Mouse (Mus musculus): ENCODE measurements around the gene Ldb2.

The Ldb2 gene

DNA sequence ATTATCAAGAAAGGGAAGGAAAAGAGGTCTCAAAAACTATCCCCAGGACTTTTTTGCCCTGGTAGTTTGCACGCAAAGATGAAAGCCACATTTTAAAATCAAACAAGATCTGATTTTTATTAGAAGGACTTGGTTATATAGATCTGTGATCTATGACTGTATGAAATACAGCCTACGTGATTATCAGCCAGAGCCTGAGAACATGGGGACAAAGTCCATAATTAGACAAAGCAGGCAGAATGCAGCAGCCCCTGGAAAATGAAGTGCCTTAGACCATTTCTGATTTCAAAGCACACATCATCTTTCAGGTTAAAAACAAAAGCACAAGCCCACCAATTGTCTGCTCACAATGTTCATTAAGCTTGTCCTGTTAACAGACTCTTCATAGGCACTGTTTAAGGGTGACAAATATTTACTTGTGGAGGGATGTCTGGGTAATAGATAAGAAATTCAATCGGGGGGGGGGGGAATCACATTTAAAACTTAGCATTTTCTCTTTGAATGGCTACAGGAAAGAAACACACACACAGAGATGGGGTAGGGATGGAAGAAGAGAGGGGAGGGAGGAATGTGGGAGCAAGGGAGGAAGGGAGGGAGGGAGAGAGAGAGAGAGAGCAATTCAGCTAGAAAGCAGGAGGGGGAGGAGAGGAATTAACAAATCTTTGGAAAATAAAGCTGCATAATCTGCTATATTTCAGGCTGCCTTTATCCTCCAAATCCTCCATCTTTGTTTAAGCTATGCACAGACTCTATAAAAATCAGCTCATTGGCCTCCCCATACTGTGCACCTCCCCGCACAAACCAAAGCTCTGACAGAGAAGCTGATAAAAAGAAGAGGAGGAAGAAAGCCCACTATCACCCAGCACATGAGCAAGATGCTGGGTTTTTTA is 153.3 kb downstream of the Ldb2 start:
- no peak for DNase-seq (ENCODE audit: low spot score in 2 of 2)

DNA sequence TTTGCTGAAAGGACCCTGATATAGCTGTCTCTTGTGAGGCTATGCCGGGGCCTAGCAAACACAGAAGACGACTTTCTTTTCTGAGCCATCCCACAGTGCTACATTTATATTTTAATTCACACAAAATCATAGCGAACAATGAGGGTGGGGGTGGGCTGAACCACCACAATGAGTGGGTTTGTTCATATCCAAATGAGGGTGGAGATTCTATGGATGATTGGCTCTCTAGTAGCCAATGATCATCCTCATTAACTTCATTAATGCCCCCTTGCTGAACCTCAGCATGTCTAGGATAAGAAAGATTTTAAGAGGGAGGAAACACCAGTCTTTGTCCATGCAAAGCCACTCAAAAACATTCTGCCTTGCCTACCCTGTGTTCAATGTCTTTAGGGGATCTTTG is 156.4 kb downstream of the Ldb2 start:
- DNase-seq (ENCODE audit: low spot score in 2 of 2), result no peak

DNA sequence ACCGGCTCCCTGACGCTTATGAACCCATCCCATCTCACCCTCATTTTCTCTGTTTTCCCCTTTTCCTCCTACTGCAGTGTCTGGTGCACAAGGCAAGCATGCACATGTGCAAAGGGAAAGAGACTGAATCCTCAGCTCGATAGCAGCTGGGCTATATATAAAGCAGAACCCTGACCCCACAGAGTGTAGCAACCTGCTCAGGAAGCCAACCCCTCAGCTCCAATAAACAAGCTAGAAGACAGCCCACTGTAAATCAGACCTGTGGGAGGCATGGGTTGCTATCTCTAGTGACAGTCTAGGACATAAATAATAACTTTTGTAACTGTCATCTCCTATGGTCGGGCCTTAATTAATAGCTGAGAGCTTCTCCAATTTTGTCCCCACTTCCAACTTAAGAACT is 158.4 kb downstream of the Ldb2 start:
- no peak for DNase-seq (ENCODE audit: low spot score in 2 of 2)

DNA sequence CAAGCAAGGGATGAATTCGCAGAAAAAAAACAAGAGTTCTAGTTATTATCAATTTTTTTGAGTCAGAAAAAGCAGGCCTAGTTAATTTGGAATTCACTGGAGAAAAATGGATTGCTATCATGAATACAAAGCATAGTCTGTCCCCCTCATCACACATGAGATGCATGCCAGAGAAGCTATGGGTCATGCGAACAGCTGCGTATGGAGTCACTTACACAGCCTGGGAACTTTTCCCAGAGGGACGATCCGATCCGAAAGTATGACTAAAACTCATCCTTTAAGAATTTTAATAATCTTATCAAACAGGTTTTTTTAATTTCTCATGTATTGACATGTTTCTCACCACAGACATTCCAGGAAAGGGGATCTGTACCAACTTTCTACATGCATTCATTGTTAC is 163.9 kb downstream of the Ldb2 start:
- DNase-seq (ENCODE audit: low spot score in 2 of 2), result no peak

DNA sequence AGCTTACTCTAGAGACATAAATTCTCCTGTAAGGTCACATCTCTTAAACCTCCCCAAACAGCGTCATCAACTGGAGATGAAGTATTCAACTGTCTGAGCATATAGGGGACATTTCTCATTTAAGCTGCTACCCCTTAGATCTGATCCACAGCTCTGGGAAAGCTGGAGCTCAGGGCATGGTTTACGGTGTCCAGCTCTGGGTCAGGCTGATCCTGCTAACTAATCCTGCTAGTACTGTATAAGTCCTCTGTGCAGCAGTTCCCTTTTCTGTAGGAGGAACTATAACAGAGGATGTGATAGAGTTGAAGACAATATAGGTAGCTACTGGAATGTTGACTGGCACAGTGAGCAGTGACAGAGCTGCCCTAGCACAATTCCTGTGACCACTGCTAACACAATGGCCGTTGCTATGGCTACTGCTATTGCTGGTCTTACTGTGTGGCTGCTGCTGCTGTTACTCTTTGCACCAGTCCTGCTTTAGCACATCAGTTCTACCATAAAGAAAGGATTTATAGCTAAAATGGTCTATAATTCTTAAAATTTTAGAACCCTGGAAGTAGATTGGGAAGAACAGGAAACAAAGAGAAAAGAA is 170.3 kb downstream of the Ldb2 start:
- DNase-seq (ENCODE audit: low spot score in 2 of 2), result no peak

DNA sequence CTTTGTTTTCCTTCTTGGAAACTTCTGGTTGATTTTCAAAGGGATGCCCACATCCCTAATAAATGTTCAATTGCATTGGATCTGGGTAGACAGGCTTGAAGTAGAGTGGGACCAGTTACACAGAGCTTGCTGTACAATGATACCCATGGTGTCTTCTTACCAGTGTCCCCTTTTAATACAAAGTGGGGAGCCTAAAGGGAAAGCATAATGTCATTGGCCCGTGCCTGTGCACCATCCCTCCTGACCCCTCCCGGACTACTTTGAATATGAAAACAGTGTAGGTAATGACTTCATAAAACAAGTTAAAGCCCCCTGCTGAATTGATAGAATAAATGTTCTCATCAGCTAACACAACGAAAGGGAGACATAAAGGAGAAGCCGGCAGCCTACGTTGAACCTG is 172.0 kb downstream of the Ldb2 start:
- no peak for DNase-seq (ENCODE audit: low spot score in 2 of 2)

DNA sequence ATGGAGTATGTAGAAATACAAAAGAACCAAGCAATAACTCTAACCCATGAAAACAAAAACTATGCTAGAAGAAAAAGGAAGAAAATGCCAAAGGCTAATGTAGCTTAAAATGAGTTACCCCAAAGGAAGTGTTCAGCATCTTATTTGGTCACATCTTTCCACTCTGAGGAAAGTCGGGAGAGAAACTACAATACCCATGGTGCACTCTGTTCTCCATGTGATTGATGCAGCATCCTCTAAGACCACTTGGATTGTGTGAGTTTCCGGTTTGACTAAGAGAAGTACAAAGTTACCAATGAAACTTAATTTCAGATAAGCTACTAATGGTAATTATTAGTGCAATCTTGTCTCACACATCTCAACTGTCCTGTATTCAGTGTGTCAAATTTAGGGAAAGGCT is 172.6 kb downstream of the Ldb2 start:
- DNase-seq (ENCODE audit: low spot score in 2 of 2), result no peak

DNA sequence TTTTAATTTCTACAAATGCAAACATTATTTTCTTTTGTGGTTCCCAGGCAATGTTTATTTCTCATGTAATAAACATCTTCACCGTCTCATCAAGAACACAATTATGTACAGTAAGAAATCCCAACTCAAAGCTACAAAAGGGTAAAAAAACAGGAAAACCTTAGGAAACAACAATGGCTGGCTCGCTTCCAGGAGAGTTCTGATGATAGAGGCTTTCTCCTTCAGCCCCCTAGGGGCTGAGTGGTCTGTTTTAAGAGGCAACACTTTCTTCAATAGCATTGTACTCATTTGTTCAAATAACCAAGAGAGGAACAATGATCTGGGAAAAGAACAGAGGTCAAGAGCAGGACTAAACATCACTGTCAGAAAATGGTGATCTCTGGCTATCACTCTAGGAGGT is 173.4 kb downstream of the Ldb2 start:
- no peak for DNase-seq (ENCODE audit: low spot score in 2 of 2)

DNA sequence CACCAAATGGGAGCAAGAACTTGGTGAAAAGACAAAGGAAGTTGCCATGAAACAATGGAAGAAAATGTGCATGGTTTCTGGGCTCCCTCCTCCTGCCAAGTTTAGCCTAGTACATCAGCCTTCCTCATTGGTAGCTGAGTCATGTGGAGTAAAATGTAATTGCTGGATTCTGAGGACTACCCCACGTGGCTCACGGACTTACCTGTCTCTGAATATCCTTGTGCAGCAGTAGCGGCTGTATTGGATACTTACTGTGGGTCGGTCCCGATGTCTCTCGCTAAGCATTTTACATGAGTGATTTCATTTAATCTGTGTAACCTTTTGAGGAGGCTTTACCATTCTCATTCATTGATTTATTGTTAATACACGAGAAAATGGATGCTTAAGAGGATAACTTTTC is 183.8 kb downstream of the Ldb2 start:
- DNase-seq (ENCODE audit: low spot score in 2 of 2), result no peak

DNA sequence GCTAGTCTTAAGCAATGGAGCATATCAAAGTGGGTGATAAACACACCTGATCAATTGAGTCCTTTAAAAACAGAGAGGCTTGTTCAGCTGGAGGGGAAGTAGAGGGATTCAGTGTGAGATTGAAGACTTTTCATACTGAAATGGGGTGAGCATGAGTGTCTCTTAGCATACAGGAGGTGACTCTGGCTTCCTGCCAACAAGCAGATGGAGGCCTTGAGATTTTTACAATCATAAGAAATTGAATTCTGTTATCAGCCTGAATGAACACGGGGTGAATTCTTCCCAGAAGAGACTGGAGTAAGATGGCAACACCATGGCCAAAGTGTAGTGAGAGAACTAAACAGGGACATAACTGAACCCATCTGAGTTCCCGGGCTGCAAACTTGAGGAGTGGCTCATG is 190.6 kb downstream of the Ldb2 start:
- DNase-seq (ENCODE audit: low spot score in 2 of 2), result peak in 1 of 2 experiments; percentile 44

DNA sequence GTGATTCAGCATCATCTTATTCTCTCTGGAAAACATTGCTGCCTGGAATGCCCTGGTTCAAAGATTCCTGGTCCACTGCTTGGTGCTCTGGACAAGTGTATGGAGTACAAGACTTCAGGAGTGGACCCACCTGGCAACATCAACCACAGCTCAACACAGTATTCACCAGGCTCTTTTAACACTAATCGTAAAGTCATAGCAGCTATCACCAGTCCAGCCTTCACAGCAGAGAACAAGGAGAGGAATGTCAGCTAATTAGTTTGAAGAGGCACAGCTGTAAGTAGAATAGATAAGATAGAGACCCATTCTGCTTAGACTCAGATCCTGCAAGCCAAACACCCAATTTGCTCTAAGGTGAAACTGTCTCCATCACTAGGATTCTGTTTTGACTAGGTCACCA is 198.1 kb downstream of the Ldb2 start:
- DNase-seq (ENCODE audit: low spot score in 2 of 2), result no peak

DNA sequence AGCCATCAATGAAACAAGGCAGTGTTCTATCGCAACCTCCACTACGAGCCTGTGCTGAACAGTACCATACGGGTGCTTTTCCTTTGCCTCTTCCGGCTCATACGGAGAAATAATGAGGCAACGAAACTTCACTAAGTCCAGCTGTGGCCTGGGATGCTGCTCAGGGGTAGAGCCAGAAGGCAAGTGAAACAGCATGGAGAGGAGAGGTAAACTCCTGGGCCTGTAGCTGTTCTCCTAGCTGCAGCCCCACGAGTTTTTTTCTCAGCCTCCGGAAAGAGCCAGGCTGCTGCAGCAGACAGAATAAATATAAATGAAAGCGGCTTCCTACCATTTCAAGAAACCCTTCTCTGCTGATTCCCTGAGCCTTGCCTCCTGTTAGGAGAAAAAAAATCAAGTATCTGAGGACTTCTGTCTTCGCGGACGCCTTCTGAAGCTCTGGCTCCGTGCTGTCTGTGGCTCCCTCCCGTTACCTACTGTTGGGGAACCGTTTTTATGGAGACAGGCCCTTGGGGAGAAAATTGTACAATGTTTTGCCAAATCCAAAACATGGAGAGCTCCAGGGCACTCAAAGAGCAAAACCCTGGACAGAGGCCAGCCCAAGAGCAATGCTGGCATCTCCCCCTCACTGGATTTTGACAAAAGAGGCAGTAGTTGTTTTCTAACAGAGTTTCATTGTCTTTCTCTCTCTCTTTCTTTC is 205.8 kb downstream of the Ldb2 start:
- peak; percentile 45 to 58 for DNase-seq (ENCODE audit: low spot score in 2 of 2)

DNA sequence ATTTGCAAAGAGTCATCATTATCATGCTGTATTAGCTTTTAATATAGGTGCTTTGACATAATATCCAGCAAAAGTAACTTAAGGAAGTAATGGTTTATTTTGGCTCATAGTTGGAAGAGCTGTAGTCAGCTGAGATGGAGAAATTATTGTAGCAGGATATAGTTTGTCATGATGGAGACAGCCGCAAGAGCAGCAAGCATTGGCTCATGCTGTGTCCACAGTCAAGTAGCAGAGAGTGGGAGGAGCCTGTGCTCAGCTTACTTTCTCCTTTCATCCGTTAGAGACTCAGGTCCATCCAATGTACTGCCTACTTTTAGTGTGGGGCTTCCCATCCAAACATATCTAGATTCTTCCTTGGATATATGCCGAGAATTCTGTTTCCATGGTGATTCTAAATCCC is 208.7 kb downstream of the Ldb2 start:
- no peak for DNase-seq (ENCODE audit: low spot score in 2 of 2)

DNA sequence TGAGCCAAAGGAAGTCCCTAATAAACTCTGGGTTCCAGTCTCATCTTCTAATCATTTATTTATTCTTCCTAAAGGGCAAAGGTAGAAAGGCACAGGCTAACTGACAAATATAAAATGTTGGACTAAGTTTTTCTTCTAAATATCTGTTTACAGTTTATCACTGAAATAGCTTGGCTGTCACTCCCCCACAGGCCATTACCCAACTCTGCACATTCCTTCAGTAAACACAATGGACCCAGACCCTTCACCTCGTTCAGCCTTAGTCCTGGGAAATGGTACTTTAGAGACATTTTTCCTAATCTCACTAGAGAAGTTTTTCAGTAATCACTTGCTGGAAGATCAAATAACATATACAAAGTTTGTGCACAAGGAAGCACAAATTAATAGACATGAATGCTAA is 210.2 kb downstream of the Ldb2 start:
- DNase-seq (ENCODE audit: low spot score in 2 of 2), result no peak

DNA sequence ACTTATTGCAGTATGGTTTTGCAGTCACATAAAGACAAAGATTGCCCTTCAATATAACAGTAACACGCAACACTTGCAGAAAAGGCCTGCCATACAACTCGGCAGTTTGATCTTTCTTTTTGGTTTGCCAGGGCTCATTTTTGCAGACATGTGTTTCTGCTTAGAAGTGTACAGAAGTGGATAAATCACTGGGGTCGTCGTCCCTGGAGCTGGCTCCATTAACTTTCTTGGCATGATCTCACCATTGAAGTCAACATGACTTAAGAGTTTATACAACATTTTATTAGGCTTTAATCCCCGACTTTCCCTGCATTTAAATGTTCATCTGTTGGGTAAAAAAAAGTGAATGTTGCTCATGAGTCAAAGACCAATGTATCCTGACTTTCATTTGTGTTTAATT is 212.9 kb downstream of the Ldb2 start:
- DNase-seq (ENCODE audit: low spot score in 2 of 2), result no peak

DNA sequence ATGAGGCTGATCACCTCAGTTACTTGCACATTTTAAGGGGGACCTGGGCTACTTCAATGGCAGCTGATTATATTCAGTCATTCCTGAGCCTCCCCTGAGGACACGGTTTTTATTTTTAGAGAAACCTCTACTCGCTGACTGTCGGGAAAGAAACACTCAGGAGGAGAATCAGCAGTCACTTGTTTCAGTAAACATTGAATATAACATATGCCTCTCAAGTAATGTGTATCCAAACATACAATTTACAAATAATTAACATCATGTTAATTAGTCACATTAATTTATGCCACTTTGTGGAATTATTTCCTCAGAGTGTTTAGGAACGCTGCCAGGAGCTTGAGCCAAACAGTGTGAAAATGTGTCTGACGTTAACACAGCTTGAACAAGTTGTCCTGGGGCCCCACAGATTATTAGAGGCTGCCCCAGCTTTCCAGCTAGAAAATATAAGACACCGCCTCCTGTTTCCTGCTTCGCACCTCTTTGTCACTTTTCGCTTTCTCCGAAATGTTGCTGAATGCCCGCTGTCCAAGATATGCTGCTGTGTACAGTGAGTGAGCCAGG is 219.5 kb downstream of the Ldb2 start:
- DNase-seq (ENCODE audit: low spot score in 2 of 2), result peak; percentile 41 to 44

DNA sequence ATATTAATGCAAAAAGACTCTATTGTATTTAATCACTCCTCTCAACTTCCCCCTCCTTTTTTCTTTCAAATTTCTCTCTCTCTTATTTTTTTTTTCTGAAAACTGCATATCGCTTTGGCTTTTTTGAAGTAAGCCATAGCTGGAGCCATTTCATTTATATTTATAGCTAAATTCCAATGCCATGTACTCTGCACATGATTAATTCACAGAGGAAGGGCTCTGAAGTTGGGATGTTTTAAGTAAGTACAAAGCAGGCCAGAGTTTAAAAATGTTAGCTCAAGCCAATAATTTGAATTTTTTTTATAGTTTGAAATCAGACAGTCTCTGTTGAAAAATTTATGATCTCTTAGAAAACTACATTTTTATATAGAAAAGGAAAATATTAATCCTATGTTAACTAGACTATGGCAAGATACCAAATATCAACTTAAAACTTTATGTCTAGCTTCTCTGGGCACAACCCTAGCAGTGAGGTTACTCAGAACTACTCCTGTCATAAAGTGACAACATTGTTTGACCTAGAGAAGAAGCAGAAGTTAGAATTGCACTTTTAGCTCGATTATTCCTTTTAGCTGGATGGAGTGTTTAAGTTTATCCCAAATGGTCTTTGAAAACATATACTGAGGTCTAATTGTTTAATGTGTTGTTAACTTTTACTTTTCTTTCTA is 222.7 kb downstream of the Ldb2 start:
- no peak for DNase-seq (ENCODE audit: low spot score in 2 of 2)

DNA sequence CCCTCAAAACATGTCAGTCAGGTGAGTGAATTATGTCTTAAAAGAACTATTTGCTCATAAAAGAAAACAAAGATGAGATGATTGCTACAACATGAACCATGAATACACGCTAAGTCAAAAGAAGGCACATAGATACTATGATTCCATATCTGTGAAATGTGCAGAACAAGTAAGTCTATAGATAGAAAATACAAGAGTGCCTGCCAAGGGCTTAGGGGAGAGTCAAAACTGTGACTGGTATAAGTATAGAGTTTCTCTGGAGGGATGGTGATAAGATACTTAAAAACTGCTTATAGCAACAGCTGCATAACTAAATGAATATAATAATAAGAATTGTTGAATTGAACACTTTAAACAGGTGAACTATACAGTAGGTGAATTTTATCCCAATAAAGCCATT is 224.8 kb downstream of the Ldb2 start:
- no peak for DNase-seq (ENCODE audit: low spot score in 2 of 2)

DNA sequence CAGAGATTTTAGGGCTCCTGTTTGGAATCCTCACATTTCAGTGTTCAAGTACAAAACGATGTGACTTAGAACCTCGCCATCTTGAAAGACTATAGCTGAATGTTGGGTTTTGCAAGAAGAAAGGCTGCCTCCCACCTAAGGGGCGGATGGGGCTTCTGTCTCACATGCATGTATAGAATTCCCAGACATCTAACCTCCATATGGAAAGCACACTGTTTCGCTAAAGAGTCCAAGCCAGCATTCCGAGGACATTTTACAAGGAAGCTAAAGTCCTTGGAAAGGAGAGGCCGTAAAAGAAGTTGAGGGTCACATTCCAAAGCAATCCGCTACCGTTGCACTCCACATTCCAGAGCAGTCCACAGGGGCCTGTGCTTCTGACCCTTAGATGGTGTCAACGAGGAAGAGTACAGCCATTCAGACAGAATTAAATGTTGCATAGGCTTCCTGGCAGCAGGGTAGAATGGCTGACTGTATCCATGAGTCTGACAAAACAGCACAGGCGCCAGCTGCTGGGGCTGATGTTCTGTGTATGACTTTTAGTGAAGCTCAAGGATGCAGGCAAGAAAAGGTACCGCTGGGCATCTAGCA is 245.6 kb downstream of the Ldb2 start:
- no peak for DNase-seq (ENCODE audit: low spot score in 2 of 2)

DNA sequence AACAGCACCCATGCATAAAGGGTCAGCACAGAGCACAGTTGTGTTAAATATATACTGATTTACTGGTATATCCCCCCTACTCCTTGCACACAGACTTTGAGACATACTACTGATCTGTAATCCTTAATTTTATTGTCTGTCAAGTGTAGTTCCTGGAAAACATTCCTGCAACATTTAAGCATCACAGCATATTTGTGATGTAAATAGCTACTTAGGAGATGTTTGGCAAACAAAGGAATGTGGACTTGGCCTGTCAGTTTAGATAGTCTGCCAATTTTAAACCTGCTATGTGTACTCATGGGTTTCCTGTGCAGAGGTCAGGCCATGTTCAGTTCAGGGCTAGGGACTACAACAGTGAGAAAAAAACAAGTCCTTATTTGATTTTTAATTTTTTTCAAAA is 246.3 kb downstream of the Ldb2 start:
- no peak for DNase-seq (ENCODE audit: low spot score in 2 of 2)

DNA sequence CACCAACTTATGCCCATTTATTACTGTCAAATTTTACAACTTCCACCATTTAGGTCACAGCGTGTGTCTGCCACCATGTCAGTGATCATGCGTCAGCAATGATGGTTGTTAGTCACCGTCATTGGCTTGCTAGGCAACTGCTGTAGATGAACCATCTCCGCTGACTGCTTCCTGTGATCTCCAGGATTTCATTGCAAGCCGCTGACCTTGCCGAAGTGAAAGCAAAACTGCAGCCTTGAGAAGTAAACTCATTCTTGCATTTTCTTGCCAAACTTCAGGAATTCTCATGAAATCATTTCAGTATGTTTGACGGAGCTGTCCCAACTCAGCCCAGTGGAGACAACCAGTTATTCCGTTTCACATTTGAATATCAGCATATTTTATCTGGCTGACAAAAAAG is 247.4 kb downstream of the Ldb2 start:
- no peak for DNase-seq (ENCODE audit: low spot score in 2 of 2)

DNA sequence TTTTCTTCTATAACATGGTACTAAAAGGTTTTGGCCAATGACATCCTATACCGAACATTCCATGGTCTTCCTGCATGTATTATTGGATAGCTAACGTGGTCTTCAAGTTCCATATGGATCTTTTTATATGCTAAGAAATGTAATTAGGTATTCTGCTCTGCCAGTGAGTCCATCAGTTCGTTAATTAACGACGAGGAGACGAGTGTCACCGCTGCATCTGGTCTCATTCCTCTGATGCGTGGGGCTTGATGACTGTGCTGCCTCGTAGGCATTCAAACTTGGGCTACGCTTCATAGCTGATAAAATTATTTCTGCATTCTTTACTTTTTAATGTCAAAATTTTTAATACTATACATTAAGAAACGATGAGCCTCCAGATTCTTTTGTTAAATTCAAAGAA is 251.0 kb downstream of the Ldb2 start:
- DNase-seq (ENCODE audit: low spot score in 2 of 2), result no peak

Data from right cerebral cortex, postnatal 10 days (tissue).